Mouse (Mus musculus) neural tube, embryonic 10.5 days (tissue): Measurements from ENCODE around the gene Tmem151b.
A peak's percentile ranks its signal among the peaks of the same experiment; 100 is the strongest.

Experiments
- DNase-seq: peaks from one replicate; pipeline ENCODE4 v3.0.0-alpha.2; 2017; ENCODE audit warnings: low spot score; ENCODE audit errors: extremely low spot score

Gene Tmem151b

GRCm38 (mm10) chr17:45549617-45550181 is at the start of gene Tmem151b:
TSS of gene Tmem151b (minus strand) at chr17:45549677.
- peak; percentile 73 for DNase-seq

- no peak for DNase-seq
These were observed 49.4 kb upstream of the Tmem151b start for GRCm38 (mm10) chr17:45598891-45599290.

- no peak for DNase-seq
These were observed 48.9 kb upstream of the Tmem151b start for GRCm38 (mm10) chr17:45598376-45598775.

- peak; percentile 45 for DNase-seq
These were observed 48.3 kb upstream of the Tmem151b start for GRCm38 (mm10) chr17:45597787-45598186.

- peak; percentile 67 for DNase-seq
These were observed 47.3 kb upstream of the Tmem151b start for GRCm38 (mm10) chr17:45596631-45597396.

GRCm38 (mm10) chr17:45595736-45596390 is 46.4 kb upstream of the Tmem151b start:
- no peak for DNase-seq

GRCm38 (mm10) chr17:45594881-45595735 is 45.6 kb upstream of the Tmem151b start:
- peak; percentile 74 for DNase-seq

- no peak for DNase-seq
These were observed 44.7 kb upstream of the Tmem151b start for GRCm38 (mm10) chr17:45594195-45594594.

- no peak for DNase-seq
These were observed 44.0 kb upstream of the Tmem151b start for GRCm38 (mm10) chr17:45593479-45593878.

GRCm38 (mm10) chr17:45592606-45593431 is 43.3 kb upstream of the Tmem151b start:
- DNase-seq, result no peak

GRCm38 (mm10) chr17:45591701-45592605 is 42.5 kb upstream of the Tmem151b start:
- DNase-seq, result no peak

GRCm38 (mm10) chr17:45590410-45590809 is 40.9 kb upstream of the Tmem151b start:
- DNase-seq, result no peak

GRCm38 (mm10) chr17:45589844-45590243 is 40.4 kb upstream of the Tmem151b start:
- no peak for DNase-seq

- DNase-seq, result no peak
These were observed 39.8 kb upstream of the Tmem151b start for GRCm38 (mm10) chr17:45589236-45589635.

- DNase-seq, result no peak
These were observed 38.9 kb upstream of the Tmem151b start for GRCm38 (mm10) chr17:45588370-45588769.

- no peak for DNase-seq
These were observed 37.0 kb upstream of the Tmem151b start for GRCm38 (mm10) chr17:45586449-45586837.

- no peak for DNase-seq
These were observed 36.4 kb upstream of the Tmem151b start for GRCm38 (mm10) chr17:45585725-45586448.

GRCm38 (mm10) chr17:45584939-45585678 is 35.6 kb upstream of the Tmem151b start:
- DNase-seq, result peak; percentile 86
